Mouse (Mus musculus) midbrain, embryonic 13.5 days (tissue): Measurements from ENCODE around the gene Trim72. TPM values are rescaled to one million over a fixed set of nuclear protein-coding genes. Genes with fewer than 3 reads are reported as not detected.

Experiments
- polyA plus RNA-seq: library from polyadenylated mRNA; unstranded; fragments of >200 nt; fragmentation: Nextera tagmentation; extraction: Ambion mirVana; gene quantifications from 2 replicates; pipeline ENCODE4 v1.2.1, GENCODE M21; 2015

Trim72 gene
- polyA plus RNA-seq, 1 experiment from 2014 or later = not detected

Other genes with a start within 250 kb of the Trim72 start
- 5.9 and 6.1 TPM in 2 replicates for gene Orai3, start 234.1 kb upstream of the Trim72 start, polyA plus RNA-seq
- 19.7 and 22.7 TPM in 2 replicates for gene Setd1a, start 227.3 kb upstream of the Trim72 start, polyA plus RNA-seq
- gene Gm49388, start 218.3 kb upstream of the Trim72 start, polyA plus RNA-seq = not detected in 2 replicates
- 8.6 and 9.2 TPM in 2 replicates for gene Hsd3b7, start 203.3 kb upstream of the Trim72 start, polyA plus RNA-seq
- gene Stx4a, start 179.7 kb upstream of the Trim72 start, polyA plus RNA-seq = 15.6 and 24.1 TPM in 2 replicates
- 33.3 and 34.2 TPM in 2 replicates for gene Stx1b, start 179.4 kb upstream of the Trim72 start, polyA plus RNA-seq
- gene Zfp646, start 127.7 kb upstream of the Trim72 start, polyA plus RNA-seq = 13.6 and 16.0 TPM in 2 replicates
- 41.9 and 45.6 TPM in 2 replicates for gene Zfp668, start 127.1 kb upstream of the Trim72 start, polyA plus RNA-seq
- 0.53 and 1.0 TPM in 2 replicates for gene Prss53, start 113.0 kb upstream of the Trim72 start, polyA plus RNA-seq
- gene Gm21974, start 108.5 kb upstream of the Trim72 start, polyA plus RNA-seq = not detected in 2 replicates
- gene Vkorc1, start 108.3 kb upstream of the Trim72 start, polyA plus RNA-seq = 51.9 and 54.9 TPM in 2 replicates
- 74.7 and 74.8 TPM in 2 replicates for gene Bckdk, start 99.9 kb upstream of the Trim72 start, polyA plus RNA-seq
- 51.0 and 56.0 TPM in 2 replicates for gene Kat8, start 91.4 kb upstream of the Trim72 start, polyA plus RNA-seq
- 0.20 and 0.35 TPM in 2 replicates for gene Prss8, start 73.8 kb upstream of the Trim72 start, polyA plus RNA-seq
- gene Prss36, start 57.2 kb upstream of the Trim72 start, polyA plus RNA-seq = 11.8 and 12.7 TPM in 2 replicates
- 415 and 452 TPM in 2 replicates for gene Fus, start 36.5 kb upstream of the Trim72 start, polyA plus RNA-seq
- 3.9 and 4.1 TPM in 2 replicates for gene Pycard, start 10.1 kb upstream of the Trim72 start, polyA plus RNA-seq
- gene Itgam, start 58.7 kb downstream of the Trim72 start, polyA plus RNA-seq = 0.58 and 0.71 TPM in 2 replicates
- gene Gm49368, start 58.7 kb downstream of the Trim72 start, polyA plus RNA-seq = not detected in 2 replicates
- 0.07 TPM in 1 of 2 replicates, not detected in the other for gene Itgax, start 125.6 kb downstream of the Trim72 start, polyA plus RNA-seq
- 0.05 TPM in 1 of 2 replicates, not detected in the other for gene Itgad, start 150.4 kb downstream of the Trim72 start, polyA plus RNA-seq
- gene Cox6a2, start 202.4 kb downstream of the Trim72 start, polyA plus RNA-seq = not detected in 2 replicates
- 12.5 and 13.9 TPM in 2 replicates for gene Armc5, start 233.4 kb downstream of the Trim72 start, polyA plus RNA-seq
- gene 9130023H24Rik, start 234.1 kb downstream of the Trim72 start, polyA plus RNA-seq = 11.0 and 11.5 TPM in 2 replicates
- gene Tgfb1i1, start 242.9 kb downstream of the Trim72 start, polyA plus RNA-seq = 21.7 and 23.0 TPM in 2 replicates